Comparison of ENCODE assay signal across 19 mouse cellular contexts in genomic region chrX:159711070-159712029, GRCm38 (mm10).
DNase-seq lines count a peak whose midpoint lies in the region; ATAC-seq and TF ChIP-seq lines count a peak whose summit lies in the region.
"Had no signal": no experiment of that assay in that cellular context is flagged by ENCODE, and none has a peak within 500 bp of the region (broad histone marks: within the 10 kb centered on the region; RNA-seq: fewer than 3 reads in every experiment).

No protein-coding gene starts in this region.

- H3K4me3 ChIP-seq in kidney, postnatal 0 days (replicated peaks; ENCODE audit: low read depth, low read length) = no peak overlapping the region
- H3K4me3 ChIP-seq in thymus, adult 2 months (ENCODE audit: control insufficient read depth, insufficient read depth, low read length) = peak overlapping the region; percentile 17; the same call in 1 of the 2 replicates
- H3K4me3 ChIP-seq: forebrain, embryonic 12.5 days; hindbrain, embryonic 13.5 days; layer of hippocampus, adult 2 months; midbrain, embryonic 15.5 days had no signal

- DNase-seq in kidney, postnatal 0 days (ENCODE audit: low spot score) = peak; percentile 26
- no peak for DNase-seq in kidney, adult 18-20 months
- DNase-seq in thymus, adult 2 months = no peak
- DNase-seq in thymus, postnatal 0 days (ENCODE audit: low spot score) = no peak
- DNase-seq in adipocyte (ENCODE audit: low spot score) = peak; percentile 25
- DNase-seq in naive thymus-derived CD4-positive, alpha-beta T cell, adult 2 months (ENCODE audit: low read depth) = peak; percentile 65
- no peak for DNase-seq in right cerebral cortex, adult 2 months (ENCODE audit: low spot score in 2 of 2)
- DNase-seq in layer of hippocampus, postnatal 25 days (ENCODE audit: extremely low spot score in 1 of 2, low spot score in 1 of 2) = no peak
- DNase-seq: cerebellum, adult 8-10 months; heart, postnatal 14 days; liver, postnatal 0 days; thymus, postnatal 25 days had no signal

- WGBS in kidney, postnatal 0 days = 74% methylated on average over 13 of the region's 13 CpGs
- WGBS in thymus, adult 2 months = 73% methylated on average over 13 of the region's 13 CpGs

- no peaks in the 10 kb centered on the region for H3K36me3 ChIP-seq in kidney, postnatal 0 days (ENCODE audit: insufficient read depth, low read length)
- no peaks in the 10 kb centered on the region for H3K36me3 ChIP-seq in thymus, adult 2 months (ENCODE audit: control insufficient read depth, insufficient read depth, low read length)
- H3K36me3 ChIP-seq: forebrain, embryonic 12.5 days; hindbrain, embryonic 13.5 days; midbrain, embryonic 15.5 days had no signal

- H3K4me2 ChIP-seq in kidney, postnatal 0 days (ENCODE audit: low read length) = no peak overlapping the region
- H3K4me2 ChIP-seq: forebrain, embryonic 12.5 days; heart, embryonic 11.5 days; hindbrain, embryonic 13.5 days; midbrain, embryonic 15.5 days had no signal

- no peak overlapping the region for H3K27ac ChIP-seq in kidney, postnatal 0 days
- H3K27ac ChIP-seq in thymus, adult 2 months (ENCODE audit: control insufficient read depth, insufficient read depth, low read length) = peak overlapping the region; percentile 30; the same call in 1 of the 2 replicates
- H3K27ac ChIP-seq: forebrain, embryonic 12.5 days; hindbrain, embryonic 13.5 days; layer of hippocampus, adult 2 months; midbrain, embryonic 15.5 days; stomach, postnatal 0 days had no signal

- no peak; the same call in 1 of the 2 replicates for ATAC-seq in kidney, postnatal 0 days (replicated peaks; ENCODE audit: low FRiP score, low read depth)
- ATAC-seq: intestine, postnatal 0 days; liver, postnatal 0 days; midbrain, embryonic 15.5 days had no signal

- no peak for TF ChIP-seq POLR2A in thymus, adult 2 months (IDR thresholded peaks at IDR 0.05; ENCODE audit: control insufficient read depth, extremely low read depth, insufficient read depth, low read length, poor library complexity)

- no peak overlapping the region for H3K9ac ChIP-seq in kidney, postnatal 0 days (ENCODE audit: low read depth, low read length)
- H3K9ac ChIP-seq: forebrain, embryonic 12.5 days; hindbrain, embryonic 13.5 days; liver, postnatal 0 days; midbrain, embryonic 15.5 days had no signal

- TF ChIP-seq CTCF in kidney, postnatal 0 days (IDR thresholded peaks at IDR 0.05; ENCODE audit: low read depth) = no peak
- TF ChIP-seq CTCF in thymus, adult 2 months (IDR thresholded peaks at IDR 0.05; ENCODE audit: borderline replicate concordance, control insufficient read depth, extremely low read depth, insufficient read depth, low read length, poor library complexity) = no peak

- H3K9me3 ChIP-seq in kidney, postnatal 0 days (replicated peaks; ENCODE audit: low read length) = no peaks in the 10 kb centered on the region
- H3K9me3 ChIP-seq: forebrain, embryonic 12.5 days; hindbrain, embryonic 13.5 days; midbrain, embryonic 15.5 days had no signal

- H3K4me1 ChIP-seq in kidney, postnatal 0 days (replicated peaks; ENCODE audit: insufficient read depth, low read length) = no peaks in the 10 kb centered on the region
- H3K4me1 ChIP-seq in thymus, adult 2 months (replicated peaks; ENCODE audit: control insufficient read depth, insufficient read depth, low read length) = peaks cover 25% of the 10 kb centered on the region

- no peaks in the 10 kb centered on the region for H3K27me3 ChIP-seq in kidney, postnatal 0 days (ENCODE audit: insufficient read depth, low read length)
- H3K27me3 ChIP-seq in thymus, adult 2 months (ENCODE audit: control insufficient read depth, insufficient read depth, low read length) = no peaks in the 10 kb centered on the region
- H3K27me3 ChIP-seq: midbrain, embryonic 15.5 days had no signal

Comparison
In these comparisons a context has a peak if more than half of its experiments do, and no peak if none do; other contexts are left out.
1. DNase-seq: peak in kidney, postnatal 0 days (single experiment), adipocyte (single experiment) and naive thymus-derived CD4-positive, alpha-beta T cell, adult 2 months (single experiment); none in kidney, adult 18-20 months (single experiment), thymus, adult 2 months (single experiment), thymus, postnatal 0 days (single experiment), right cerebral cortex, adult 2 months (0 of 2) and layer of hippocampus, postnatal 25 days (0 of 2).